Mouse (Mus musculus): ENCODE results near the gene Ccnl2.

GRCm38 (mm10) chr4:155779498-155779897, 32.8 kb upstream of the Ccnl2 start:
- no peak for TF ChIP-seq ZC3H11A (IDR thresholded peaks at IDR 0.05; ENCODE audit: borderline replicate concordance, low read depth, low read length)
- TF ChIP-seq MAFK (IDR thresholded peaks at IDR 0.05; ENCODE audit: insufficient read depth, low read depth, low read length) = no peak
